In the genomic region with DNA sequence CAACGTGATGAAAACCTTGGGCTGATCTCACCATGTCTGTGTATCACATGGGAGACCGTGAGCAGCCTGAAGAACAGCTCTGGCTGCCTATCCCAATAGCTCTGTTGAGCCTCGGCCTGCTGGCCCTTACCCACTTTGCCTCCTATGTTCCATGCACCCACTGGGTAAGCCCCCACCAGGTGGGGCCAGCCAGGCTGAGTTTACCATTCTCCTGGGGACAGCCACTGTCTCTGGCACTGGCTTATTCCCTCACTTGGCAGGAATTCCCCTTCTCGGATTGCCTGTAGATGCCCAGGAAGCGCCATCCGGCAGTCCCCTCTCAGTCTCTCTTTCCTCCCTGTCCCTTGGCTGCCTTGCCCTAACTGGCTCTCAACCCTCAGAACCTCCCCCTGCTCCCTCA, we compare ENCODE assay signal across 21 mouse cellular contexts.
"Had no signal": no experiment of that assay in that cellular context is flagged by ENCODE, and none has a peak within 500 bp of the region (broad histone marks: within the 10 kb centered on the region; RNA-seq: fewer than 3 reads in every experiment).

No protein-coding gene starts in this region.

- H3K4me3 ChIP-seq: limb, embryonic 12.5 days; limb, embryonic 15.5 days; midbrain, embryonic 12.5 days; midbrain, embryonic 15.5 days; neural tube, embryonic 12.5 days; neural tube, embryonic 15.5 days; stomach, embryonic 15.5 days had no signal

- H3K27me3 ChIP-seq: stomach, embryonic 15.5 days had no signal

- H3K36me3 ChIP-seq: limb, embryonic 12.5 days; limb, embryonic 15.5 days; midbrain, embryonic 12.5 days; midbrain, embryonic 15.5 days; neural tube, embryonic 12.5 days; neural tube, embryonic 15.5 days; stomach, embryonic 15.5 days had no signal

- DNase-seq: kidney, adult 9 months; kidney, postnatal 14 days; kidney, postnatal 4 days; left cerebral cortex, postnatal 4 days; liver, postnatal 0 days; lung, embryonic 14.5 days; right cerebral cortex, adult 18-20 months; right cerebral cortex, postnatal 25 days; spleen, adult 18-20 months; thymus, postnatal 4 days had no signal

- ATAC-seq: liver, postnatal 0 days; lung, postnatal 0 days; midbrain, embryonic 15.5 days had no signal

- H3K4me1 ChIP-seq: limb, embryonic 12.5 days; midbrain, embryonic 12.5 days; neural tube, embryonic 12.5 days; stomach, embryonic 15.5 days had no signal

- H3K9ac ChIP-seq: limb, embryonic 12.5 days; limb, embryonic 15.5 days; liver, embryonic 14.5 days; liver, postnatal 0 days; lung, embryonic 14.5 days; midbrain, embryonic 12.5 days; midbrain, embryonic 15.5 days; neural tube, embryonic 12.5 days; neural tube, embryonic 15.5 days; stomach, embryonic 15.5 days had no signal

- H3K27ac ChIP-seq: limb, embryonic 12.5 days; limb, embryonic 15.5 days; liver, embryonic 14.5 days; macrophage; midbrain, embryonic 12.5 days; midbrain, embryonic 15.5 days; neural tube, embryonic 12.5 days; neural tube, embryonic 15.5 days; stomach, embryonic 15.5 days had no signal

- H3K9me3 ChIP-seq: limb, embryonic 12.5 days; limb, embryonic 15.5 days; midbrain, embryonic 12.5 days; midbrain, embryonic 15.5 days; neural tube, embryonic 12.5 days; neural tube, embryonic 15.5 days; stomach, embryonic 15.5 days had no signal

- H3K4me2 ChIP-seq: limb, embryonic 12.5 days; limb, embryonic 15.5 days; liver, embryonic 11.5 days; lung, embryonic 14.5 days; midbrain, embryonic 12.5 days; midbrain, embryonic 15.5 days; neural tube, embryonic 12.5 days; neural tube, embryonic 15.5 days; stomach, embryonic 15.5 days had no signal
